Mouse (Mus musculus) embryo, embryonic 9.5 days (tissue): ENCODE measurements at regions not wholly inside any gene's neighbourhood (a gene's known extent, or its start where the extent isn't known, plus 50 kb on each side); places are given as distances from the start of the nearest gene placed in this dataset.
"Not testable (repeated sequence)": the region's sequence is repeated elsewhere in the genome, so short reads cannot be mapped to it uniquely, and the experiment has no call there.

Source experiments
- DNase-seq: peaks from one replicate; pipeline ENCODE4 v3.0.0-alpha.2; 2017; ENCODE audit errors: extremely low spot score

DNA sequence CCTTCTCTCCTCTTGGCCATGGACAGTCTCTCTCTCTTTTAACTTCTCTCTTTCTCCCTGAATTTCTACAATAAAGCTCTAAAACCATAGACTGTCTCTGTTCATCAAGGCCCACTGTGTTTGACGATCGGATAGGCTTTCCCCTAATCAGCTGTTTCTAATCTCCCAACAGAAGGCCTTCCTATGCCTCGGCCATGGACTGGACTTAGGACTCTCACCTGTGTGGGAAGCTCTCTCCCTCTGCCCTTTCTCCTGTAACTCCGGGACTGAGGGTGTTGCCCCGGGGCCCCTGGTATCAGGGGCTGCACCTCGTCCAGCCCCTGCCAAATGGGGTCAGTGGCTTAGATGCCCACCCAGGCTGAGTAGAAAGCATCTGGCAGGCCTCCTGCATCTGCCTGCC, 713.0 kb downstream of the Rapgef2 start:
- DNase-seq, result no peak

DNA sequence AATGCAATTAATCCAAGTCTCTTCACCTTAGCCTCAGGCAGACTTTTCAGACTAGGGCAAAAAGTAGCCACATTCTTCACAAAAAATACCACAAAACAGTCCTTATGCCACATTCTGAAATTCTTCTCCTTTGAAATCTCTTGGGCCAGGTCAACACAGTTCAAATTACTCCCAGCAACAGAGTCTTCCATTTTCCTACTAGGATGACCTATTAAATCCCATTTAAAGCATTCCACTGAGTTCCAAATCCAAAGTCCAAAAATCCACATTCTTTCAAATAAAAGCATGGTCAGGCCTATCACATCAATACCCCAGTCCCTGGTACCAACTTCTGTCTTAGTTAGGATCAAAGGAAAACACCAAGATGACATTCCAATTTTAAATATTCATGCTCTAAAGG, 721.4 kb downstream of the Rapgef2 start:
- not testable (repeated sequence) for DNase-seq
